Mouse (Mus musculus) neural tube, embryonic 11.5 days (tissue): ENCODE results near the gene Plk5. TPM values are rescaled to one million over a fixed set of nuclear protein-coding genes. Genes with fewer than 3 reads are reported as not detected.

Source experiments
- ATAC-seq: fragments of 200-750 bp; cut with Nextera tagmentation; 2 replicates; pipeline ENCODE4 v1.8.0; 2017; ENCODE audit warnings: moderate number of reproducible peaks, mild to moderate bottlenecking, moderate TSS enrichment, moderate library complexity; ENCODE audit not compliant: insufficient read depth, low FRiP score, low TSS enrichment
- DNase-seq: peaks from one replicate; pipeline ENCODE4 v3.0.0-alpha.2; 2015; ENCODE audit warnings: low spot score
- H3K27ac ChIP-seq: fragments of 300-500 bp; sonication (generic); 2 replicates; pipeline ENCODE4 v1.5.1; 2014; ENCODE audit warnings: low read depth, mild to moderate bottlenecking, low read length
- H3K27me3 ChIP-seq: fragments of 300-500 bp; sonication (generic); 2 replicates; pipeline ENCODE4 v1.6.1; 2014; ENCODE audit warnings: mild to moderate bottlenecking, low read length, mixed read lengths; ENCODE audit not compliant: control insufficient read depth, insufficient read depth
- H3K36me3 ChIP-seq: fragments of 300-500 bp; sonication (generic); 2 replicates; pipeline ENCODE4 v1.6.1; 2014; ENCODE audit warnings: mild to moderate bottlenecking, low read length, moderate library complexity, mixed read lengths; ENCODE audit not compliant: control insufficient read depth, insufficient read depth
- H3K4me1 ChIP-seq: fragments of 300-500 bp; sonication (generic); 2 replicates; pipeline ENCODE4 v1.6.1; 2014; ENCODE audit warnings: low read length, mixed read lengths; ENCODE audit not compliant: control insufficient read depth, insufficient read depth
- H3K4me2 ChIP-seq: fragments of 300-500 bp; sonication (generic); 2 replicates; pipeline ENCODE4 v1.6.1; 2014; ENCODE audit warnings: low read depth, mild to moderate bottlenecking, moderate library complexity
- H3K4me3 ChIP-seq: fragments of 300-500 bp; sonication (generic); 2 replicates; pipeline ENCODE4 v1.5.1; 2014; ENCODE audit warnings: low read depth, low read length
- H3K9ac ChIP-seq: fragments of 300-500 bp; sonication (generic); 2 replicates; pipeline ENCODE4 v1.6.1; 2014; ENCODE audit warnings: mild to moderate bottlenecking, low read length
- H3K9me3 ChIP-seq: fragments of 300-500 bp; sonication (generic); 2 replicates; pipeline ENCODE4 v1.6.1; 2016; ENCODE audit warnings: low read length; ENCODE audit not compliant: control insufficient read depth
- WGBS: fragments of 180-500 bp; shearing (Covaris S2); extraction: QIAGEN DNeasy Blood & Tissue Kit; methylation state at CpG from one replicate; pipeline ENCODE4 v1.1.7; 2014; 5-methylcytosine and 5-hydroxymethylcytosine counted together
- polyA plus RNA-seq: library from polyadenylated mRNA; unstranded; fragments of >200 nt; fragmentation: Nextera tagmentation; extraction: Ambion mirVana; gene quantifications from 2 replicates; pipeline ENCODE4 v1.2.1, GENCODE M21; 2014

Gene Plk5
- 0.17 TPM in 1 of 2 replicates, not detected in the other for polyA plus RNA-seq

DNA sequence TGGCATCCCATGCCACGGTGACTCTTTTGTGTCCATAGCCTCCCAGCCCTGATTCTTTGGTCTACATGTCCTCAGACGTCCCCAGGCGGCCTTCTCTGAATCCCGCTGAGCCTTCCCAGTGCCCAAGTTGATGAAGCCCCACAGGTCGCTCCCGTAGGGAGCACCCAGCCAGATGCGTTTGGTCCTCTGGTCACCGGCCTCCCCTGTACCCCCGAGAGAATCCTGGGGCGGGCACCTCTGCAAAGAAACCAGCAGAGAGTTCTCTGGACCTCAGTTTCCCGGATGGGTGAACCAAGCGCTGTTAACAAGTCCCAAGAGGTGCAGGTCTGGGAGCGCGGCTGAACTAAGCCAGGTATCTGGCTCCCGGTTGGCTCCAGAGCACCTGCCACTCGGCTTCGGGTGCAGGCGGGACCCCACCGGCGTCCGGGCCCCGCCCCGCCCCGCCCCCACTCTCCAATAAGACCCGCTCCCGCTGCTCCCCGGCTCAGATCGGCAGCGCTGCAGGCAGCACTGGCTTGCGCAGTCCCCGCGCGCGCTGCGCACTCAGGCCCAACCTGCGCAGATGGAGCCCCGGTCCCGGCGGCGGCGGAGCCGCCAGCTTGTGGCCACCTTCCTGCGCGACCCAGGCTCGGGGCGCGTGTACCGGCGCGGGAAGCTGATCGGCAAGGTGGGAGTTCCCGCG lies at the start of gene Plk5:
Gene Plk5 (plus strand): TSS at position 459 of the 682 bp plus-strand sequence.
- ATAC-seq = no peak
- no peak within 1 kb of the TSS; the same call in 1 of the 2 replicates for H3K9ac ChIP-seq
- H3K4me1 ChIP-seq = 0 out of 2 replicates have a peak, but pooled peaks cover 3% of the 10 kb centered on the region
- H3K27me3 ChIP-seq = peaks cover 76% of the 10 kb centered on the region
- WGBS = under 1% methylated on average over 51 of the region's 53 CpGs
- peak within 1 kb of the TSS; percentile 24 for H3K4me2 ChIP-seq
- H3K27ac ChIP-seq = no peak within 1 kb of the TSS
- H3K36me3 ChIP-seq = no peaks in the 10 kb centered on the region
- DNase-seq = no peak
- no peaks in the 10 kb centered on the region for H3K9me3 ChIP-seq
- peak within 1 kb of the TSS; percentile 13; the same call in 1 of the 2 replicates for H3K4me3 ChIP-seq

- peaks cover 19% of the 10 kb centered on the region for H3K36me3 ChIP-seq
- H3K9me3 ChIP-seq = no peaks in the 10 kb centered on the region
- peaks cover 3% of the 10 kb centered on the region; the same call in 1 of the 2 replicates for H3K4me1 ChIP-seq
- DNase-seq (no peak), ATAC-seq (no peak)
- H3K4me2 ChIP-seq = no peak overlapping the region
- H3K4me3 ChIP-seq = no peak overlapping the region
- H3K27me3 ChIP-seq = peaks cover 40% of the 10 kb centered on the region
- no peak overlapping the region for H3K27ac ChIP-seq
- 82% methylated on average over 16 of the region's 16 CpGs for WGBS
- no peak overlapping the region for H3K9ac ChIP-seq
Observed at GRCm38 (mm10) chr10:80311560-80311959, 44.7 kb upstream of the Plk5 start.

DNA sequence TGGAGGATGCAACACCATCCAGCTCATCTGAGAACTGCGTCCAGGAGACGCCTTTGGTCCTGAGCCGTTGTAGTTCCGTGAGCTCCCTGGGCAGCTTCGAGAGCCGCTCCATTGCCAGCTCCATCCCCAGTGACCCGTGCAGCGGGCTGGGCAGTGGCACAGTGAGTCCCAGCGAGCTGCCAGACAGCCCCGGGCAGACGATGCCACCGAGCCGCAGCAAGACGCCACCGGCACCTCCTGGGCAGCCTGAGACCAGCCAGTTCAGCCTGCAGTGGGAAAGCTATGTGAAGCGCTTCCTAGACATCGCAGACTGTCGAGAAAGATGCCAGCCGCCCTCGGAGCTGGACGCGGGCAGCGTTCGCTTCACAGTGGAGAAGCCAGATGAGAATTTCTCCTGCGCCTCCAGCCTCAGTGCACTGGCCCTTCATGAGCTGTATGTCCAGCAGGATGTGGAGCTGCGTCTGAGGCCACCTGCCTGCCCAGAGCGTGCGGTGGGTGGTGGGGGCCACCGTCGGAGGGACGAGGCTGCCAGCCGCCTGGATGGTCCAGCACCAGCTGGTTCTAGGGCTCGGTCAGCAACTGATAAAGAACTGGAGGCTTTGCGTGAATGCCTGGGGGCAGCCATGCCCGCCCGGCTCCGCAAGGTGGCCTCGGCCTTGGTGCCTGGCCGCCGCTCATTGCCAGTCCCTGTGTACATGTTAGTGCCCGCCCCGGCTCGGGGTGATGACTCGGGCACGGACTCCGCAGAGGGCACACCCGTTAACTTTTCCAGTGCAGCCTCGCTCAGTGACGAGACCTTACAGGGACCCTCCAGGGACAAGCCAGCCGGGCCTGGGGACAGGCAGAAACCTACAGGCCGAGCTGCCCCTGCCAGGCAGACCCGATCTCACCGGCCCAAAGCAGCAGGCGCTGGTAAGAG lies 43.4 kb upstream of the Plk5 start:
- H3K36me3 ChIP-seq = peaks cover 14% of the 10 kb centered on the region

GRCm38 (mm10) chr10:80313627-80314201 lies 42.5 kb upstream of the Plk5 start:
- H3K27me3 ChIP-seq = peaks cover 43% of the 10 kb centered on the region
- ATAC-seq = no peak
- DNase-seq = no peak
- H3K4me3 ChIP-seq = no peak overlapping the region
- H3K4me2 ChIP-seq = no peak overlapping the region
- H3K9me3 ChIP-seq = no peaks in the 10 kb centered on the region
- WGBS = 52% methylated on average over 18 of the region's 20 CpGs
- no peak overlapping the region; the same call in 1 of the 2 replicates for H3K9ac ChIP-seq
- H3K27ac ChIP-seq = no peak overlapping the region
- peaks cover 3% of the 10 kb centered on the region for H3K4me1 ChIP-seq
- H3K36me3 ChIP-seq = peaks cover 9% of the 10 kb centered on the region

More for the DNA sequence above, 43.4 kb upstream of the Plk5 start:
- ATAC-seq (no peak), DNase-seq (no peak)
- Histone ChIP-seq H3K9me3 (no peaks in the 10 kb centered on the region), H3K4me1 (peaks cover 3% of the 10 kb centered on the region), H3K27ac (no peak overlapping the region), H3K4me3 (no peak overlapping the region), H3K9ac (no peak overlapping the region), H3K4me2 (no peak overlapping the region), H3K27me3 (peaks cover 43% of the 10 kb centered on the region)
- 68% methylated on average over 54 of the region's 54 CpGs for WGBS

GRCm38 (mm10) chr10:80314494-80315001 lies 41.7 kb upstream of the Plk5 start:
- ATAC-seq (no peak), DNase-seq (no peak)
- H3K27me3 ChIP-seq = peaks cover 43% of the 10 kb centered on the region
- H3K4me3 ChIP-seq = no peak overlapping the region
- no peaks in the 10 kb centered on the region for H3K9me3 ChIP-seq
- no peak overlapping the region for H3K4me2 ChIP-seq
- no peak overlapping the region for H3K9ac ChIP-seq
- H3K4me1 ChIP-seq = peaks cover 6% of the 10 kb centered on the region
- 57% methylated on average over 16 of the region's 16 CpGs for WGBS
- H3K36me3 ChIP-seq = peaks cover 7% of the 10 kb centered on the region
- no peak overlapping the region for H3K27ac ChIP-seq

DNA sequence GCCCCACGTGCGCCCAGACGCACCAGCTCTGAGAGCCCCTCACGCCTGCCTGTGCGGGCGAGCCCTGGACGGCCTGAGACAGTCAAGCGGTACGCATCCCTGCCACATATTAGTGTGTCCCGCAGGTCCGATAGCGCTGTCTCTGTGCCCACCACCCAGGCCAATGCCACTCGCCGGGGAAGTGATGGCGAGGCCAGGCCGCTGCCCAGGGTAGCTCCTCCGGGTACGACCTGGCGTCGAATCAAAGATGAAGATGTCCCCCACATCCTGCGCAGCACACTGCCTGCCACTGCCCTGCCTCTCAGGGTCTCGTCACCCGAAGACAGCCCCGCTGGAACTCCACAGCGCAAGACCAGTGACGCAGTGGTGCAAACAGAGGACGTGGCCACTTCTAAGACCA lies 40.9 kb upstream of the Plk5 start:
- H3K4me2 ChIP-seq = no peak overlapping the region
- H3K36me3 ChIP-seq = peaks cover 7% of the 10 kb centered on the region
- ATAC-seq = no peak
- peaks cover 9% of the 10 kb centered on the region for H3K4me1 ChIP-seq
- H3K9ac ChIP-seq = no peak overlapping the region
- H3K27ac ChIP-seq = no peak overlapping the region
- no peaks in the 10 kb centered on the region for H3K9me3 ChIP-seq
- DNase-seq = no peak
- 47% methylated on average over 27 of the region's 27 CpGs for WGBS
- peaks cover 43% of the 10 kb centered on the region for H3K27me3 ChIP-seq
- H3K4me3 ChIP-seq = no peak overlapping the region

DNA sequence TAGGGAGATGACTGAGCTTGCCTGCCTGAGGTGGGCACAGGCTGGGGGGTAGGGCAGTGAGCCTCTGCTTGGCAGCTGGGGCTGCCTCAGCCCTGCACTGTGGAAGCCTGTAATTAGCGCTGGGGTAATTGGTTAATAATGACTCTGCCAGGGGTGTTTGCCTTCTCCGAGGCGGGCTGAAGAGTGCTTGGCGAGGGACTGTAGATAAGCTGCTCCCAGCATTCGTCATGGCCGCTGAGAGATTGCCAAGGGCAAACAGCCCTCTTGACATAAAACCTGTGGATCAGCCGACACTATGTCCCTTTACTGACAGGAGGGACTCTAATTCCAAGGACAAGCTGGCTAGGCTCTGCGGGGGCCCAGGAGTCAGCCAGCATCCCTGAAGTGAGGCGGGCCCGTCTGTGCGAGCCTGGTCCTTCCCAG lies 39.9 kb upstream of the Plk5 start:
- no peak for DNase-seq
- Histone ChIP-seq H3K9ac (no peak overlapping the region), H3K9me3 (no peaks in the 10 kb centered on the region), H3K4me3 (no peak overlapping the region), H3K27me3 (peaks cover 43% of the 10 kb centered on the region), H3K27ac (no peak overlapping the region), H3K4me2 (no peak overlapping the region), H3K36me3 (peaks cover 7% of the 10 kb centered on the region), H3K4me1 (peaks cover 9% of the 10 kb centered on the region)
- ATAC-seq = no peak
- WGBS = 27% methylated on average over 11 of the region's 11 CpGs

DNA sequence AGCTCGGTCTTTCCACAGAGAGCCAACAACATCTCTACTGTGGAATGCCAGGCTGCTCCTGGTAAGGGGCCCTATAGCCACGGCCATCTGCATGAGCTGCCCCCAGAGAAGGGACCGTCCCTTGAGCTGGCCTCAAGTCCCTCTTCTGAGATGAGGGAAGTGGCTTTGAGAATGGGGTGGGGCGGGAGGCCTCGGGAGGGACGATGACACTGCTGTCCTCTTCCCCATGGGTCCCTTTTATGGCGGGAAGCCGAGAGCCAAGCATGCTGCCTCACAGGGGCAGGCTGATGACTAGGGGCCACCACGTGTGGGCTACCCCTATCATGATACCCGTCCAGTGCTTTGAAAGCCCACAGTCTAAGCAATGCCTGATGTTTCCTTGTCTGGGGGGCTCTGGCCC lies 39.2 kb upstream of the Plk5 start:
- no peak for DNase-seq
- no peaks in the 10 kb centered on the region for H3K9me3 ChIP-seq
- no peak overlapping the region for H3K27ac ChIP-seq
- H3K27me3 ChIP-seq = peaks cover 43% of the 10 kb centered on the region
- ATAC-seq = no peak
- WGBS = 42% methylated on average over 10 of the region's 10 CpGs
- H3K4me3 ChIP-seq = no peak overlapping the region
- H3K9ac ChIP-seq = no peak overlapping the region
- peaks cover 7% of the 10 kb centered on the region for H3K36me3 ChIP-seq
- H3K4me1 ChIP-seq = peaks cover 9% of the 10 kb centered on the region
- no peak overlapping the region; the same call in 1 of the 2 replicates for H3K4me2 ChIP-seq
